Mouse (Mus musculus) neural tube, embryonic 11.5 days (tissue): ENCODE data around the gene Spaca4. TPM values are rescaled to one million over a fixed set of nuclear protein-coding genes. Genes with fewer than 3 reads are reported as not detected.

ENCODE experiments used
- ATAC-seq: fragments of 200-750 bp; cut with Nextera tagmentation; 2 replicates; pipeline ENCODE4 v1.8.0; 2017; ENCODE audit warnings: moderate number of reproducible peaks, mild to moderate bottlenecking, moderate TSS enrichment, moderate library complexity; ENCODE audit not compliant: insufficient read depth, low FRiP score, low TSS enrichment
- DNase-seq: peaks from one replicate; pipeline ENCODE4 v3.0.0-alpha.2; 2015; ENCODE audit warnings: low spot score
- H3K27ac ChIP-seq: fragments of 300-500 bp; sonication (generic); 2 replicates; pipeline ENCODE4 v1.5.1; 2014; ENCODE audit warnings: low read depth, mild to moderate bottlenecking, low read length
- H3K27me3 ChIP-seq: fragments of 300-500 bp; sonication (generic); 2 replicates; pipeline ENCODE4 v1.6.1; 2014; ENCODE audit warnings: mild to moderate bottlenecking, low read length, mixed read lengths; ENCODE audit not compliant: control insufficient read depth, insufficient read depth
- H3K36me3 ChIP-seq: fragments of 300-500 bp; sonication (generic); 2 replicates; pipeline ENCODE4 v1.6.1; 2014; ENCODE audit warnings: mild to moderate bottlenecking, low read length, moderate library complexity, mixed read lengths; ENCODE audit not compliant: control insufficient read depth, insufficient read depth
- H3K4me1 ChIP-seq: fragments of 300-500 bp; sonication (generic); 2 replicates; pipeline ENCODE4 v1.6.1; 2014; ENCODE audit warnings: low read length, mixed read lengths; ENCODE audit not compliant: control insufficient read depth, insufficient read depth
- H3K4me2 ChIP-seq: fragments of 300-500 bp; sonication (generic); 2 replicates; pipeline ENCODE4 v1.6.1; 2014; ENCODE audit warnings: low read depth, mild to moderate bottlenecking, moderate library complexity
- H3K4me3 ChIP-seq: fragments of 300-500 bp; sonication (generic); 2 replicates; pipeline ENCODE4 v1.5.1; 2014; ENCODE audit warnings: low read depth, low read length
- H3K9ac ChIP-seq: fragments of 300-500 bp; sonication (generic); 2 replicates; pipeline ENCODE4 v1.6.1; 2014; ENCODE audit warnings: mild to moderate bottlenecking, low read length
- H3K9me3 ChIP-seq: fragments of 300-500 bp; sonication (generic); 2 replicates; pipeline ENCODE4 v1.6.1; 2016; ENCODE audit warnings: low read length; ENCODE audit not compliant: control insufficient read depth
- WGBS: fragments of 180-500 bp; shearing (Covaris S2); extraction: QIAGEN DNeasy Blood & Tissue Kit; methylation state at CpG from one replicate; pipeline ENCODE4 v1.1.7; 2014; 5-methylcytosine and 5-hydroxymethylcytosine counted together
- polyA plus RNA-seq: library from polyadenylated mRNA; unstranded; fragments of >200 nt; fragmentation: Nextera tagmentation; extraction: Ambion mirVana; gene quantifications from 2 replicates; pipeline ENCODE4 v1.2.1, GENCODE M21; 2014

Gene Spaca4
- polyA plus RNA-seq, 1 experiment from 2014 or later: not detected

DNA sequence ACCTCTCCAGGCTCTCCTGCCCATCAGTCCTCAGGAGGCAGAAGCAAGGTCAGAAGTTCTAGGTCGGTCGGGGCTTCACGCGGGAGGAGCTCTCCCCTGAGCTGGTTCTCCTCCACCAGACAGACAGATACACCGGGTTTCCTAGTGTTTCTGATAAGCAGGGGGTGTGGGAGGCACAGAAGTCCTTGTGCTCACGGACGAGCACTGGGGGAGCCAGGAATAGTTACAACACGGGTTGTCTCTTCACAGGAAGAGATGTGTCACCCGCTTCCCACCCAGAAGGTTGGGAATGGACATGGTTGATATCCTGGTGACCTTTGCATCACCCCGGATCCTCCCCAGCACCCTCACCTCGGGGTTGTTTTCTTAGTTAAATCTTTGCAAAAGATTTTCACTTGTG is 35.8 kb downstream of the Spaca4 start:
- H3K9ac ChIP-seq: no peak overlapping the region
- no peak overlapping the region for H3K27ac ChIP-seq
- ATAC-seq (no peak), DNase-seq (no peak)
- no peak overlapping the region for H3K4me2 ChIP-seq
- no peaks in the 10 kb centered on the region for H3K9me3 ChIP-seq
- no peaks in the 10 kb centered on the region for H3K27me3 ChIP-seq
- no peaks in the 10 kb centered on the region for H3K36me3 ChIP-seq
- no peak overlapping the region for H3K4me3 ChIP-seq
- WGBS: 77% methylated on average over 11 of the region's 11 CpGs
- H3K4me1 ChIP-seq: peaks cover 16% of the 10 kb centered on the region; the same call in 1 of the 2 replicates

DNA sequence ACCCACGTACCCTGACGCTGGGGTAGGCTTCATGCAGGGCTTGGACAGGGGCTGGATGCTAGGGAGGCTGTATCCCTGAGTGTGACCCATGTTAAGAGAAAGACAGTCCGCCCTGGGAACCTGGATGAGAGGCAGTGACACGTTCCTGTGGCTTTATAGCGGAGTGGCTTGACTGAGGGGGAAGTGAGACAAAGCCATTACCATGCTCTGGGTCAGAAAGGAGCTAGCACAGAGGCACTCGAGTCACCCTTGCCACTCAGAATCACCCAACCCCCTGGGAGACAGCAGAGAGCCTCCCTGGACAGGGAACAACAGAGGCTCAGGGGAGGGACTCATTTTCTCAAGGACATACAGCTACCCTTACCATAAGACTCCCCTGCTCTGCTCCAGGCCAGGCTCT is 36.5 kb downstream of the Spaca4 start:
- H3K9ac ChIP-seq: no peak overlapping the region
- H3K27ac ChIP-seq: no peak overlapping the region
- no peak overlapping the region for H3K4me2 ChIP-seq
- H3K4me3 ChIP-seq: no peak overlapping the region
- no peaks in the 10 kb centered on the region for H3K36me3 ChIP-seq
- H3K4me1 ChIP-seq: peaks cover 16% of the 10 kb centered on the region; the same call in 1 of the 2 replicates
- H3K9me3 ChIP-seq: no peaks in the 10 kb centered on the region
- WGBS: 49% methylated on average over 6 of the region's 6 CpGs
- ATAC-seq (no peak), DNase-seq (no peak)
- H3K27me3 ChIP-seq: no peaks in the 10 kb centered on the region

DNA sequence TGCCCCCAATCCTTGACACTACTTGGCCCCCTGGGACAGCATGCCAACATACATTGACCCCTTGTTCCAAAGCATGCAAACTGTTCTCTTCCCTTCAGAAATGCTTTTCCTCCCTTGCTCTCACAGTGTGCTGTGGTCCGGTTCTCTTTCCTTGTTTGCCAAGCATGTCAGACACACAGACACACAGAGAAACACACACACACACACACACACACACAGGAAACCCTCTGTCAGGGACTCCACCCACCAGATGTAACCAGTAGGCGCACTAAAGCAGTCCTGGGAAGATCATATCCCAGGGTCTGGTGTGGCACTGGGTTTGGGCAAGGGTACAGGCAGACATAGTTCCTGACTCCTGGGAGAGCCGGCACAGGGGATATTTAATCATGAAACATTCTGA is 38.8 kb downstream of the Spaca4 start:
- H3K36me3 ChIP-seq: no peaks in the 10 kb centered on the region
- no peak overlapping the region for H3K9ac ChIP-seq
- no peak overlapping the region for H3K4me3 ChIP-seq
- DNase-seq: no peak
- no peak for ATAC-seq
- WGBS: 75% methylated on average over 3 of the region's 3 CpGs
- peaks cover 19% of the 10 kb centered on the region for H3K4me1 ChIP-seq
- no peaks in the 10 kb centered on the region for H3K9me3 ChIP-seq
- H3K4me2 ChIP-seq: no peak overlapping the region
- H3K27ac ChIP-seq: no peak overlapping the region
- H3K27me3 ChIP-seq: no peaks in the 10 kb centered on the region

DNA sequence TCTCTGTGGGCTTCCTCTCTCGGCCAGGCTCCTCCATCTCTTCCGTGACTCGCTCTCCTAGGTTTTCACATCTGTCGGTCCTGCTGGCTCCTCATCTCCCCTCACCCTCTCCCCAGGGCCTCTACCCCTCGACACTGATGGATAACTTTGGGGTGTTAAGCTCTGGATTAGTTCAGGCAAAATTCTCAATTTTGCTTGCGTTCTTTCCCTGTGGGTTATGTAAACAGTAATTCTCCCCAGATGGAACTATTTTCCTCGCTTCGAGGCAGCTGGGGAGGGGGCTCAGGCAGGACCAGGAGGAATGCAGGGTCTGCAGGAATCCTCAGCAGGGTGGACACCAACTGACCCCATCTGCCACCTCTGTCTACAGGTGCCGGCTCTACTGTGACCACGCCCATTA is 39.8 kb downstream of the Spaca4 start:
- H3K27ac ChIP-seq: no peak overlapping the region
- WGBS: 46% methylated on average over 10 of the region's 10 CpGs
- no peaks in the 10 kb centered on the region for H3K36me3 ChIP-seq
- no peak overlapping the region for H3K4me2 ChIP-seq
- DNase-seq: no peak
- ATAC-seq: no peak
- no peaks in the 10 kb centered on the region for H3K9me3 ChIP-seq
- no peak overlapping the region for H3K9ac ChIP-seq
- no peaks in the 10 kb centered on the region for H3K27me3 ChIP-seq
- peaks cover 19% of the 10 kb centered on the region for H3K4me1 ChIP-seq
- H3K4me3 ChIP-seq: no peak overlapping the region

DNA sequence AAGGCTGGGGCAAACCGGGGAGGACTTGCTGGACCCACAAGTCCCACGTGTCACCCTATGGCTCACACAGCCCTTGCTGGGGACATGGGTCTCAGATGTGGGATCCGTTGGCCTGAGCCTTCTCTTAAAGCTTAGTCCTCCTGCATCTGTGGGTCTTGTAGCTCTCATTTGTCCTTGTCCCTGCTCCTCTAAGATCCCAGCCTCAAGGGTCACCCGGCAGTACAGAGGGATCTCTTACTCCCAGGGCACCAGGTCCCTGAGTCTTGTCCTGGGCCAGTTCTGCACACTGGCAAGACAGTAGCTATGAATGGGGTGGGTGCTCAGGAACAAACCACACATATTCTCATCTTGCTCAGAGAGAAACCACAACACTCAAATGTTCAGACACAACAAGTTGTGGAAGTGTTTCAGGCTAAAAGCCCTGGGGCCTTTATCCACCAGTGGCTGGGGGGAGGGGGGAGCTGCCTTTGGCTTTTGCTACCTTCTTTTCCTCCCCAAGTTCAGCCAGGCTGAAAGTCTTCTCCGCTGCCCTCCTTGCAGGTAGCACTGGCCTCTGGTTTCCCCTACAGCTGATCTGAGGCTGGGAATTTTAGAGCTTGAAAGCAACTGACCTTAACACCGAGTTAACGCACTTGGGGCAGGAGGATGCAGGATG is 42.1 kb downstream of the Spaca4 start, which contains the start of gene Ntn5:
Gene Ntn5 (plus strand): TSS at position 627 of the 655 bp plus-strand sequence.
- no peaks in the 10 kb centered on the region for H3K27me3 ChIP-seq
- no peak within 1 kb of the TSS; the same call in 1 of the 2 replicates for H3K4me2 ChIP-seq
- no peak within 1 kb of the TSS for H3K9ac ChIP-seq
- H3K4me1 ChIP-seq: peaks cover 15% of the 10 kb centered on the region
- H3K9me3 ChIP-seq: no peaks in the 10 kb centered on the region
- no peak within 1 kb of the TSS for H3K4me3 ChIP-seq
- H3K27ac ChIP-seq: 0 out of 2 replicates have a peak within 1 kb of the TSS, but pooled peaks have one; percentile 4
- ATAC-seq (no peak), DNase-seq (no peak)
- H3K36me3 ChIP-seq: no peaks in the 10 kb centered on the region
- WGBS: 77% methylated on average over 7 of the region's 7 CpGs

DNA sequence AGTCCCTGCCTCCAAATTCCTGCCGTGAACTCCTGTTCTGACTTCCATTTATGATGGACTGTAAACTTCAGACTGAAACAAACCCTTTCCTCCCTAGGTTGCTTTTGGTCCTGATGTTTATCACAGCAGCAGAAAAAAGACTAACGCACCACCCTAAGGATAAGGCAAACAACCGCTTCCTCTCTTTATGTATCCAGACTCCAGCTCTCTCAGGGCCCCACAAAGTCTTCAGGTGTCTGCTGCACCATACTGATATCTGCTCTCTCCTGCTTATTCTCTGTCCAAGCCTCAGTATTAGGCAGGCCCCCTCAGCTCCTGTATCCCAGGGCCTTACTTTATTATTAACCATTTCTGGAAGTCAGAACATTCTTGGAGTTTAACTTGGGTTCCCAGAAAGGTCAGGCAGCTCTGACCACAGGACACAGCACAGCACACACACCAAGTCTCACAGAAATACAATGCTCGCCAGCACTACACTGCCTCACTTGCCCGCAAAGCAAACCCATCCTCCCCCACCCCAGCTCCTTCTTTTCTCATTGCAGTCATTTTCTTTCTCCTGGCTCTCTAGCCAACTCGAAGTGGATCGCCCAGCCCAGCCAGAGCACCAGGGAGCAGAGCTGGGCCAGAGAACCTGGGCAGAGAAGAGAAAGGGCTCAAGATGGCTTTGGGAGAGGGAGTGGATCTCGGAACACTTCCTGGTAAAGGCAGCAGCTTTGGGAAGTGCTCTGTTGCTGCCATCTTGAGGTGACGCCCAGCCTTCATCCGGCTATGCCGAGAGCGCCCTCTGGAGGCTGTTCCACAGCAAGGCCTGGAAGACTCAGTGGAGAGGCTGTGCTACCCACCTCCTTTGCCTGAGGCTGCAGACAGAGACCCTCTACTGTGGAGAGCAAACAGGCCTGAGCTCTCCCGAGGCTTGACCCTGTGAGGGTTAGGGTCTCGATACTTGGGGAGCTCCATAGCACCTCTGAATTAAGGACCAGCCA is 43.2 kb downstream of the Spaca4 start:
- no peaks in the 10 kb centered on the region for H3K27me3 ChIP-seq
- no peaks in the 10 kb centered on the region for H3K36me3 ChIP-seq
- H3K4me1 ChIP-seq: peaks cover 15% of the 10 kb centered on the region
- DNase-seq: peak; percentile 93
- ATAC-seq: peak; percentile 77
- H3K9me3 ChIP-seq: no peaks in the 10 kb centered on the region
- 31% methylated on average over 14 of the region's 14 CpGs for WGBS
- no peak overlapping the region for H3K4me3 ChIP-seq
- H3K4me2 ChIP-seq: peak overlapping the region; percentile 18
- peak overlapping the region; percentile 56 for H3K9ac ChIP-seq
- H3K27ac ChIP-seq: 0 out of 2 replicates have a peak overlapping the region, but pooled peaks have one; percentile 21

DNA sequence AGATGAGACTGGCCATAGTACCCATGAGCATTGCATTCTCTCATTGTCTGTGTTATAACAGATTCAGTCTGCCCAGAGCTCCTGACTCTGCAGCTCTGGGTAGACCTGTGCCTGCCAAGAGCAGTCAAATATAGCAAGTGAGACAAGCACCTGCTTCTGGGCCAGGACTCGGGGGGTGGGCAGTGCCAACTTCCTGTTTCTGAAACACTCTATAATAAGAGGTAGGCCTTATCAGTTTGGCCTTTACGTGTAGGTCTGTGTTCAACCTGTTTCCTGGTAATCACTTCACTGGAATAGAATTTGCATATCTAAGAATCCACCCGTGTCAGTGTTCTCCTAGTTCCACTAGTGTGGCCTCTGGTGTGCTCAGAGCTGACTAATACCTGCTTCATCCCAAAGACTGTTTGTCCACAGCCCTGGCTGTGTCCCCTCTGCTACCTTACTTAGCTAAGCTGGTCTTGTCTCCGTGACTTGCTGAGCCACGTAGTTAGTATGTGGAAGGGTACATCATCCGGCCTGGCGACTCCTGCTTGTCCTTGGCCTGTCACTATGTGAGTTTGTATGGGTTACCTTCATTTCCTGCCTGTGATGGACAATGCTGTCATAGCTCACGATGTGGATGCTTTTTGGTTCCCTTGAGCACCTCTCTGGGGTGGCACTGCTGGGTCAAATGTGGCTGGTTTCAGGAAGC is 44.4 kb downstream of the Spaca4 start:
- Histone ChIP-seq H3K9ac (no peak overlapping the region), H3K4me1 (peaks cover 6% of the 10 kb centered on the region), H3K27me3 (no peaks in the 10 kb centered on the region), H3K27ac (no peak overlapping the region), H3K36me3 (no peaks in the 10 kb centered on the region), H3K4me2 (no peak overlapping the region), H3K9me3 (no peaks in the 10 kb centered on the region), H3K4me3 (no peak overlapping the region)
- WGBS: 88% methylated on average over 8 of the region's 8 CpGs
- no peak for ATAC-seq
- DNase-seq: no peak

DNA sequence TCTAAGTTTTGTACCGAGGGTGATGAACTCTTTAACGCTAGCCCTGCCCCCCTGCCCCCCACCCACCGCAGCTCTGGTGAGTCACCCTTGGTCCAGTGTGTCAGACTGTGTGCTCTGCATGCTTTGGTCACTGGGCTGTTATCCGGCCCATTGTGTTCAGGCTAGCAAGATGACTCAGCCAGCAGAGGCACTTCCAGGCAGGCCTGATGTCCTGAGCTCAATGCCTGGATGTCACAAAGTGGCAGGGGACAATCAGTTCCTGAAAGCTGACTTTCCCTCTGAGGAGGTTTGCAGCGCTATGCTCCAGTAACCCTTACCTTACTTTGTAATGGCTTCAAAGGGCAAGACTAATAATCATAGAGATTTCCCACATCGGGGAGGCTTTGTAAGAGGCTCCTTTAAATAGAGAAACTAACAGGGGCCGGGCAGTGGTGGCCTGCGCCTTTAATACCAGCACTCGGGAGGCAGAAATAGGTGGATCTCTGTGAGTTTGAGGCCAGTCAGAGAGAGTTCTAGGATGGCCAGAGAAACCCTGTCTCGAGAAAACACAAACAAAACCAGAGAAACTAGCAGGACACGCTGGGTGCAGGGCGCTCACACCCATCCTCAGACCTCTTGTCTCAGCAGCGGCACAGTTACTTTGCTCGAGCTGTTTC is 45.5 kb downstream of the Spaca4 start:
- Histone ChIP-seq H3K4me3 (no peak overlapping the region), H3K9me3 (no peaks in the 10 kb centered on the region), H3K27ac (no peak overlapping the region), H3K27me3 (no peaks in the 10 kb centered on the region), H3K36me3 (no peaks in the 10 kb centered on the region), H3K9ac (no peak overlapping the region), H3K4me2 (no peak overlapping the region), H3K4me1 (peaks cover 3% of the 10 kb centered on the region; the same call in 1 of the 2 replicates)
- DNase-seq (no peak), ATAC-seq (no peak)
- whole genome bisulfite sequencing: 83% methylated on average over 14 of the region's 14 CpGs
